Mouse (Mus musculus): ENCODE measurements at regions not wholly inside any gene's neighbourhood (a gene's known extent, or its start where the extent isn't known, plus 50 kb on each side); places are given as distances from the start of the nearest gene placed in this dataset.

- in situ Hi-C loops (cut with MboI, MseI), result no loop called here
These were observed 518.0 kb upstream of the Tmem132c start for GRCm38 (mm10) chr5:126723304-126724295.

- in situ Hi-C loops (cut with MboI, MseI), result no loop called here
These were observed 517.3 kb upstream of the Tmem132c start for GRCm38 (mm10) chr5:126724329-126724728.

- in situ Hi-C loops (cut with MboI, MseI), result no loop called here
These were observed 508.1 kb upstream of the Tmem132c start for GRCm38 (mm10) chr5:126733470-126733869.

GRCm38 (mm10) chr5:126735733-126736132, 505.9 kb upstream of the Tmem132c start:
- in situ Hi-C loops (cut with MboI, MseI), result no loop called here

GRCm38 (mm10) chr5:126737681-126738080, 503.9 kb upstream of the Tmem132c start:
- in situ Hi-C loops (cut with MboI, MseI), result no loop called here

- in situ Hi-C loops (cut with MboI, MseI), result no loop called here
These were observed 500.7 kb upstream of the Tmem132c start for GRCm38 (mm10) chr5:126740861-126741410.

GRCm38 (mm10) chr5:126755107-126755506, 486.5 kb upstream of the Tmem132c start:
- in situ Hi-C loops (cut with MboI, MseI), result loop anchor here in 1 of 2 experiments (10.0 kb wide), 1 partner anchor 580 kb away; no protein-coding TSS in a partner anchor

GRCm38 (mm10) chr5:126765037-126765707, 476.4 kb upstream of the Tmem132c start:
- in situ Hi-C loops (cut with MboI, MseI), result no loop called here

- in situ Hi-C loops (cut with MboI, MseI), result no loop called here
These were observed 472.6 kb upstream of the Tmem132c start for GRCm38 (mm10) chr5:126769031-126769430.

- in situ Hi-C loops (cut with MboI, MseI), result no loop called here
These were observed 453.6 kb upstream of the Tmem132c start for GRCm38 (mm10) chr5:126787706-126788610.

- in situ Hi-C loops (cut with MboI, MseI), result no loop called here
These were observed 441.8 kb upstream of the Tmem132c start for GRCm38 (mm10) chr5:126799698-126800279.

- in situ Hi-C loops (cut with MboI, MseI), result no loop called here
These were observed 435.0 kb upstream of the Tmem132c start for GRCm38 (mm10) chr5:126806656-126807055.

GRCm38 (mm10) chr5:126816069-126816468, 425.5 kb upstream of the Tmem132c start:
- in situ Hi-C loops (cut with MboI, MseI), result no loop called here

GRCm38 (mm10) chr5:126835440-126835839, 406.2 kb upstream of the Tmem132c start:
- in situ Hi-C loops (cut with MboI, MseI), result no loop called here

GRCm38 (mm10) chr5:126842606-126843005, 399.0 kb upstream of the Tmem132c start:
- in situ Hi-C loops (cut with MboI, MseI), result no loop called here

GRCm38 (mm10) chr5:126862078-126862477, 379.5 kb upstream of the Tmem132c start:
- in situ Hi-C loops (cut with MboI, MseI), result no loop called here

GRCm38 (mm10) chr5:126875842-126876241, 365.8 kb upstream of the Tmem132c start:
- in situ Hi-C loops (cut with MboI, MseI), result no loop called here

- in situ Hi-C loops (cut with MboI, MseI), result no loop called here
These were observed 350.9 kb upstream of the Tmem132c start for GRCm38 (mm10) chr5:126890710-126891109.

- in situ Hi-C loops (cut with MboI, MseI), result no loop called here
These were observed 348.5 kb upstream of the Tmem132c start for GRCm38 (mm10) chr5:126893063-126893462.

GRCm38 (mm10) chr5:126910084-126910483, 331.5 kb upstream of the Tmem132c start:
- in situ Hi-C loops (cut with MboI, MseI), result no loop called here

- in situ Hi-C loops (cut with MboI, MseI), result no loop called here
These were observed 324.3 kb upstream of the Tmem132c start for GRCm38 (mm10) chr5:126917300-126917699.
